Mouse (Mus musculus) mouse embryonic stem cell (cell line): Measurements from ENCODE around the gene Specc1.

Experiments
- in situ Hi-C, 2 experiments: fragments of 300-500 bp; cut with MboI; formaldehyde crosslinking; loops; 1 replicate in 1 of 2; 3 replicates in 1 of 2; pipeline ENCODE4 v1.14.3; 2019 to 2020; ENCODE audit warnings: low sequenced_read_pairs in 2 of 2, low pct_unique_long_range_greater_than_20kb in 1 of 2, mixed read lengths in 1 of 2; ENCODE audit not compliant: unreplicated experiment in 1 of 2

The Specc1 gene

DNA sequence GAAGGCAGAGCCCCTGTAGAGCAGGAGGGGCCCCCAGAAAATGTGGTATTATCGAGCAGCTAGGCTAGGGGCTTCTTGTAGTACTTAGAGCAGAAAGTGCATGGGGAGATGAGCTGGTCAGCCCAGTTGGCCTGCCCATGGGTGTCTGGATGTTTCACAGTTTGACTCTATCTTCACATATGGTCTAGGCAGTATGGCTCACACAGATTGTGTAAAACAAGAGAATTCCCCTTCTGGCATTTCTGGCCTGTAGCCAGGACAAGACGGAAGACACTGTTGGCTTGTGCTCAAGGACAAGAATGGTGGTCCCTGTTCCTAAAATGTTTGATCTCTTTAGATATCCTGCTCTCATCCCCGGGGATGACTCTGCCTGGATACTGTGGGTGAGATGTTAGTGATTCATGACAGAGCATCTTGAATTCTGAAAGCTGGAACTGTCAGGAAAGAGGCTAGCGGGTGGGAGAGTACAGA lies 69.8 kb downstream of the Specc1 start:
- in situ Hi-C loops, result no loop called here

DNA sequence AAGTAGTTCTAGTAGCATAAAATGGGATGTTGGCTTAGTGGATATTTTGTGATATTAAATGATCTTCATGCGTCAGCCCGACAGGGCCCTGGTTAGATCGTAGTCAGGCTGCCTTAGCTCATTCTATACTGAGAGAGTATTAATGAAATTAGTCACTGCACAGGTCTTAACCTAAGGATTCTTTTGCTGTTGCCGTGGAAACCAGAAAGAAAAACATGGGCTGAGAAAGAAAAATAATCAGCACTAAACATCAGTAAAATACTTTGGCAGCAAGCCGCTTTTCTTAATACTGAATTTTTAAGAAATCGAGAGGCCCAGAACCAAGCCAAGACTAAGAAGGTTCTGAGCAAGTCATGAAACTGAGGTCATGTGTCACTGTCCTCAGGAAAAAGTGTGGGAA lies 70.7 kb downstream of the Specc1 start:
- in situ Hi-C loops, result no loop called here

DNA sequence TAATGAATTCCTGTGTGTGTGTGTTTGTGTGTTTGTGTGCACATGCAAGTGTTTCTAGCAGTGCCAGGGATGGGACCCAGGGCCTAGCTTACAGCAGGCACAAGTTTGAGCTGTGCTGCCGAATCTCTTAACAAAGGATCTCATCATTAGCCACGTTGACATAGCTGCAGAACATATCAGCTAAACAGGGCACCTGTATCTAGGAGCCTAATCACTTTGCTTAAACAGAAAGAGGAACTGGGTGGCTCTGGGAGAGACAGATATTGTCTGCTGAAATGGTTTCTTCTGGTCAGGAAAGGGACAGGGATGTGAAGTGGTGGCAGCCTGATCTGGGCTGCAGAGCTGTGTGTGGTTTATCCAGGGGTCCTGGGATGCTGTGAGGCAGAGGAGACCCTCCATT lies 71.1 kb downstream of the Specc1 start:
- in situ Hi-C loops, result no loop called here

DNA sequence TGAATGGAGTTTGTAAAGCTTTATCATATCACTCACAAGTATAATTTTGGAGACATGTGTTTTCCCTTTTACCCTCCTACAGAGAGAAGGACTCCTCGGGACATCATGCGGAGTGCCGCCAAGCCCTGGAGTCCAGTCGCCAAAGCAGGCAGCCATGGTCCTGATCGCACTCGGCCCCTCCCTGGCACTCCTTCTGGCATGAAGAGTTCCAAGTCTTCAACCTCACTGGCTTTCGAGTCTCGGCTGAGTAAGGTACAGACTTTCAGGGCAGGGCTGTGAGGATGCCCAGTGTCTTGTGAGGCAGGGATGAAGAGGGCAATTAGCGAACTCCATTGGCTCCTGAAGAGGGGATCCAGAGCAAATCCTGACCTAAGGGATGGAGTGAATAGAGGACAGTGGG lies 72.6 kb downstream of the Specc1 start:
- in situ Hi-C loops, result no loop called here

DNA sequence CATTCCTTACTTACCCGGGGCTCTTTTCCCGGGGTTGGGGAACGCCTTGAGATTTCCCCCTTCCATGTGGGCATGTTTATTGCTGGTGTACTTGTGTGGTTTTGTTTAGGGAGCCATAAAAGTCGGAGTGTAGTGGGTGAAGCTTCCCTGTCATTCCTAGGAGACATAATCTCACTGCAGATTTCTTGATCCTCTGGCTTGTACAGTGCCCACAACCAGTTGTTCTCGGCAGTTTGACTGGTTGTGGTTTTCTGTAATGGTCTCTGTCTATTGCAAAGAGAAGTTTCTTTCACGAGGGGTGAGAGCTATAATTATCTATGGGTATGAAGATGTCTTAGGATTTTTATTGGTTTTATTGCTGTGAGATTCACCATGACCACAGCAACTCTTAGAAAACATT lies 78.0 kb downstream of the Specc1 start:
- in situ Hi-C loops, result no loop called here

DNA sequence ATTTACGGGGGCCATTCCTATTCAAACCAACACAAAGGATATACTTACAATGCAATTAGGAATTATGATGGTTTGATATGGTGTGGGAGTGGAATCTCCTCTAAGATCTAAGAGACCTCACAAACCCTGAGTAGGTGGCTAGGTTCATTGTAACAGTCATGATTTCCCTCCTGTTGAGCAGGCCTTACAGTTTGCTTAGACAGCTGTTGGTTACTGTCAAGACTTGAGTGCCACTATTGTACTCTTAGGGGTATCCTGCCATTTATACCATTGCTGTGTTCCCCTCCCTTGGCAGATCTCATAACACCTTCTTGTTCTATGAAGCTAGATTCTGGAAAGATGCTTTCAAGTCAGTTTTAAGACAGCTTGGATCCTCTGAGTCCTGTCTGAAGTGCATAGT lies 78.7 kb downstream of the Specc1 start:
- in situ Hi-C loops, result no loop called here

DNA sequence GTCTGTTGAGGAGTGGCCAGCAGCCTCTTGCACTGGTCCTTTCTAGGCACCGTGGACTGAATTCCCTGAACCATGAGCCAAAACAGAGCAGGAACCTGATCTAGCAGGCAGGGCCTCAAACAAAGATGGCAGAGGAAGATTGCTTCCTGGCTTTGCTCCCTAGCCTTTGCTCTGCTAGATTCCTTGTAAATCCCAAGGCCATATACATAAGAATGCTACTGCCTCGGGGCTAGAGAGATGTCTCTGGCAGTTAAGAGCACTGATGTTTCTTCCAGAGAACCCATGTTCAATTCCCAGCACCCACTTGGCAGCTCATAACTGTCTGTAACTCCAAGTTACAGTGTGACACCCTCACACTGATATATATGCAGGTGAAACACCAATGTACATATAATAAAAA lies 83.6 kb downstream of the Specc1 start:
- in situ Hi-C loops, result no loop called here

DNA sequence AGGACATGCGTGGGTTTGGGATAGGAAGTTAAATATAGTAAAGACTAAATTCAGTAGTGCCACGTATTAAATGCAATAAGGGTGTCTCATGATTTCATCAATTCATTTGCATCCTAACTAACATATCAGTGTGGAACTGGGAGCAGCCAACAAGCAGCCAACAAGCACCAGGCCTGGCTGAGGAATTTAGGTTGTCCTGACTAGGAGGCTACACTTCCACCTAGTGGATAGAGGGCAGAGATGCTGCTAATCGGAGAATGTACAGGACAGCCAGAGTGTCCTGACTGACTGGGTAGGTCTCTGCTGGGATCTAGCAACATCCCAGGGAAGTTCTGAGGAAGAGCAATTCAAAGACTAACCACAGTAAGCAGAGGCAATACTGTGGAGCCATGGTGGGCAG lies 88.1 kb downstream of the Specc1 start:
- in situ Hi-C loops, result loop anchor here in 1 of 2 experiments (5.0 kb wide), 2 partner anchors 83 to 233 kb away; no protein-coding TSS in a partner anchor

DNA sequence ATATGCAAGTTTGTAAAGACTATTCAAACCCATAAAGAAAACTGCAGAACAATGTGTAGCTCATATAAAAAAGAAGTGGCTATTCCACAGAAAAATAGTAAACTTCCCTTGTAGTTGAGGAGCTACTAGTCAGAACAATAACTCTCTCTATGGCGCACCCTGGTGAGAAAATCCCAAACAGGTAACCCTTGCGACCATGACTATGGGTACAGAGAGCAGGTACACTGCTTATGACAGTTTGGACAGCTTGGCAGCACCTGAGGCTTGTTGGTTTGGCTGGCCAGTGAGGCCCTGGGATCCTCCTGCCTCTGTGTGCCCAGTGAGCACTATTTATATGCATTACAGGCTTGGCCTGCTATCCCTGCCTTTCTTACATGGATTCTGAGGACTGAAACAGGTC lies 89.4 kb downstream of the Specc1 start:
- in situ Hi-C loops, result loop anchor here in 1 of 2 experiments (5.0 kb wide), 2 partner anchors 81 to 231 kb away; no protein-coding TSS in a partner anchor

DNA sequence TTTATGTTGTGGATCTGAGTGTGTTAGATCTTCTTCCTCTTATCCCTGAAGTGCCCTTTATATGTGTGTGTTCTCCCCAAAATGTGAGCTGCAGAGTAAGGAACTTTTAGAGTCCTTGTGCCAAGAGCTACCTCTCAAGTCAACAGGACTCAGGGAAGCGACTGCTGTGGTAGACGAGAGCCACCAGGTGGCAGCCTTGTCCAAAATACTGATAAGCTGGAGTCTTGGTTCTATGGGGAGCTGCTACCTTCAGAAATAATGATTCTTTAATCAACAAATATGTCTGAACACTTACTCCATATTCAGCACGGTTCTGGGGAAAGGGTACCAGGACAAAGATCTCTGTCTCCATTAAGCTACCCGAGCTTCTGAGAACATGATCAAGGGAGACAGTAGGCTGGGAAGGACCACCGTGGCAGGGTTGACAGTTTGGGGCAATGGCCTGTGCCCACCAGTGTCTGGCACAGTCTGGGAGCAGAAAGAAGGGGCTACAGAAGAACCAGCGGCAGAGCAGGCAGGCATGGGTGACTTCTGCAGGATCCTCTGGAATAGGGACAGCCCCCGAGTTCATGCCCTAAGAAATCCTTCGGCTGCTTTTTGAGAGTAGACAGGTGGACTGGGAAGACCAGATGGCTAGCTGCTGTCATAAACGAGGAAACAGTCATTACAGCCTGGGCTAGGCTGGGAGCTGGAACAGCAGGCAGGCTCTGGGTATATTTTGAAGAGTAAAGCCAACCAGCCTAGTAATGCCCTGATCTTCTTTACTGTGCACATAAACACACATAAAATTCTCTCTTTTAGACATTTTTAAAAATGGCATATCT lies 91.5 kb downstream of the Specc1 start:
- in situ Hi-C loops, result loop anchor here in 1 of 2 experiments (5.0 kb wide), 2 partner anchors 79 to 229 kb away; no protein-coding TSS in a partner anchor

DNA sequence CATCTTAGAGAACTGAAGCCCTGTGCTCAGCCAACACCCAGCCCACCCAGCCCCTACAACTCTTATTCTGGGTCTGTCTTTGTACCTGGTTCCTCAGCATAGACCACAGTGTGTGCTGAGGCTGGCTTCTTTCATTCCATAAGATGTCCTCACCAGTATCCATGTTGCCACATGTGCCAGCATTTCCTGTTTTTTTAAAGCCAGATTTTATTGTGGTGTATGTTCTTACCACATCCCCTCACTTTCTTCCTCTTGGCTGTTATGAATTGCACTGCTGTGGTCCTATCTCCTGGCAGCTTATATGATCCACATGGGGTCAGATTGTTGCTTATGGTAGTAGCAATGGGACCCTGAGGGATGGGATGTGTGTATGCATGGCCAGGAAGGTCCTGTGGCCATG lies 92.6 kb downstream of the Specc1 start:
- in situ Hi-C loops, result loop anchor here in 1 of 2 experiments (5.0 kb wide), 2 partner anchors 78 to 228 kb away; no protein-coding TSS in a partner anchor

DNA sequence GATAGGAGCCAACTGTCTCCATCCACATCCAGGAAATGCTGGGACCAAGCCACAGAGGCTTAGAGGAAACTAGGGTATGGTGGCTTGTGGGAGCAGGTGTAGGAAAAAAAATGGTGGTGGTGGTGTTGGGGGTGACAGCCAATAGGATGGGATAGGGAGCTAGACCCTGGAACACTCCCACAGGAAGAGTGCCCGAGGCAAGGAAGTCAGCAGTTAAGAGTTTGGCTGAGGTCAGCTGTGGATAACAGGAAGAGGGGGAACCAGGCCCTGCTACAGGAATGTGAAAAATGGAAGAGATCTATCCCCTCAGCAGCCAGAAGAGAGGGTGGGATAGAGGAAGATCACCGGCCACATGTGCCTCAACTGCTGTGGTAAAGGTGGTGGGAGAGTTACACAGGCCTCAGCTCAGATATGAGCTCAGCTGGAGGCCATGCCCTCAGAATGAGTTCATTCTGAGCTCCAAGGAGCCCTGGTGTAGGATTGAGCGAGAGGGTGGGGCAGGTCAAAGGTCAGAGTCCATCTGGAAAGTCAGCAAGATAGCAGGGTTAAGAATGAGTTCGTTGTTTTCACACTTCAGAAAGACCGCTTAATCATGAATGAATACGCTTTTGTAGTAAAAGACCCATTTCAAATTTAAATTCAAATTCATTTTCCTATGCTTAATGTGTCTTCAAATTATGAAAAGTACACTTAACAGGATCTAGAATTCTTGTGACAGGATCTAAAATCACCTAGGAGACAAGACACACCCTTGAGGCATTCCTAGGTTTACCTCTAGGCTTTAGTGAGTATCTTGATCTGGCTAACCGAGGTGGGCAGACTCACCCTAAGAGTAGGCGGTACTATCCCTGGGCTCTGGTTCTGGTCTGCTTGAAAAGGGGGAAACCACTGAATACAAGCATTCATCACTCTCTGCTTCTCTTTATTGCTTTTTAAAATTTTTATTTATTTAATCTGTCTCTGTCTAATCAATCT lies 94.1 kb downstream of the Specc1 start:
- in situ Hi-C loops, result loop anchor here in 1 of 2 experiments (5.0 kb wide), 1 partner anchor 212 kb away; no protein-coding TSS in a partner anchor

DNA sequence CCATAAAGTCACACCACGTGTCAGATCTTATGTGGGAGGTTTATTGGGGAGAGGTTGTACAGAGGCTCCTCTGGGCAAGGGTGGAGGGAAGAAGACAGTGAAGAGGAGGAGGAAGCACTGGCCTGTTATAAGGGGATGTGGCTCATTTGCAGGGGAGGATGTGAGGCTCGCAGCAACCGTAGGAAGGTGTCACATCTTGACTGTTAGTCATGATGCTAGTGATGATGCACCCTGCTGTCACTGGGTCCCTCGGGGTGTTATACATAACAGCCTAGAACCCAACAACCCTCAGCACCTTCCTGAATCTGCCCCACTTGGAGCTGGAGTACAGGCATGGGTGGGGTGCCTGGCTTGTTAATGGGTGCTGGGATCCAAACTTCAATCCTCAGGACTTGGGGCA lies 94.9 kb downstream of the Specc1 start:
- in situ Hi-C loops, result loop anchor here in 1 of 2 experiments (5.0 kb wide), 1 partner anchor 211 kb away; no protein-coding TSS in a partner anchor

DNA sequence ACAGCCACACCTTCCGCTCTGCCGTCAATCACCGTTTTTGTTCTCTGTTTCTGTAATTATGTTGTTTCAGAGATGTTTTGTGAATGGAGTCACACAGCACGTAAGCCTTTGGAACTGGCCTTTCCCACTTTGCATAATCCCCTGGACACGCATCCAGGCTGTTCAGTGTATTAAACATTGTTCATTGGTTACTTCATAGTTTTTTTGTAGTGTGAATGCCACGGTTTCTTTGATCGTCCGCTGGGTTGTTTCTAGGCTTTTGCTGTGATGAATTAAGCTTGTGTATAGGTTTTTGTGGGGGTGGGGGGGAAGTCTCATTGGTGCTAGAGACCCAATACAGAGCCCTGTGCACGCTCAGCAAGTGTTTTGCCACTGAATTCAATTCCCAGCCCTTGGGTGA lies 97.4 kb downstream of the Specc1 start:
- in situ Hi-C loops, result loop anchor here in 1 of 2 experiments (5.0 kb wide), 1 partner anchor 208 kb away; no protein-coding TSS in a partner anchor

DNA sequence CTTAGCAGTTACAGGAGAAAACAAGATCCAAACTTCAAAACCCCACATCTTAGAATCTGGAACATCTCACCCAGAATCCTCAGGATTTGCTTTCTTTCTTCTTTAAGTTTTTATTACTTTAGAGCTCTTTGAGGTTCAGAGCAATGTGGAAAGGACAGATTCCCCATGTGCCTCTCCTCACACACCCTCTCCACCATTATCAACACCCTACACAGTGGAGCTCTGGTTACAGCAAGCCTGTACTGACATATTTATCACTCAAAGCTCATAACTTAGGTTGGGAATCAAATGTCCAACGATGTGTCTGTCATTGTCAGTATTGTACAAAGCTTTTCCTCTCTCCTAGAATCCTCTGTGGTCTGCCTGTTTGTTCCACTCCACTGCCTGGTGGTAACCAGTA lies 108.0 kb downstream of the Specc1 start:
- in situ Hi-C loops, result no loop called here

DNA sequence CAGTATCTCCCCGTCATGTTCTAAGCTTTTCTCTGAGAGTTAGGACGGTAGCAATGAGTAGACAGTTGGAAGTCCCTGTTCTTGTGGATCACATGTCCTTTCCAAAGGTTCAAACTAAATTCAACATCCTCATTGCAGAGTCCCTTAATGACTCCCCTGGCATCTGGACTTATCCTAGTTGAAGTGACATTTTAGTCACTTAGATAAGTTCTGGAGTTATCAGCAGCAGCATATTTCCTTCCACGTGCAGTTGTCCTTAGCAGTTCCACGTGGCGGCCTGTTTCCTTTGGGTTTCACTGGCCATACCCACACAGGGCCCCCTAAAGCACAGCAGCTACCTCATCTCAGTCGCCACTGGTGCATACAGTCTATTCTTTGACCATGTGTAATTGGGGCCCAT lies 109.1 kb downstream of the Specc1 start:
- in situ Hi-C loops, result no loop called here

DNA sequence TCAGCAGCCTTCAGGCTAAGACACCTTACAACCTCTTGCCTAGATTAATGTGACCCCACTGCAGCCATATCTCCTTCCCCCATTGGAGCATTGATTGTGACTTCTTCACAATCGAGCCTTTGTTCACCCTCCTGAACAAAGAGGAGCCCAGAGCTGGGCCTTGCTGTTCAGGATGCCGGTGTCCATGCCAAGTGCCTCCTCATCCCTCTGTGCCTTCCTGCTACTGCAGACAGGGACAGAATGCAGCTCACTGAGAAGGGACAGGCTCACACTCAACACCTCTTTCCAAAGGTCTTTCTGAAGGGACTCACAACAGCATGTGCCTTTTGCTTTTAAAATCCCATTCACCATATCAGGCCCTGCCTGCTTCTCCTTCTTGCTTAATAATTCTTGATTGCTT lies 113.0 kb downstream of the Specc1 start:
- in situ Hi-C loops, result no loop called here

DNA sequence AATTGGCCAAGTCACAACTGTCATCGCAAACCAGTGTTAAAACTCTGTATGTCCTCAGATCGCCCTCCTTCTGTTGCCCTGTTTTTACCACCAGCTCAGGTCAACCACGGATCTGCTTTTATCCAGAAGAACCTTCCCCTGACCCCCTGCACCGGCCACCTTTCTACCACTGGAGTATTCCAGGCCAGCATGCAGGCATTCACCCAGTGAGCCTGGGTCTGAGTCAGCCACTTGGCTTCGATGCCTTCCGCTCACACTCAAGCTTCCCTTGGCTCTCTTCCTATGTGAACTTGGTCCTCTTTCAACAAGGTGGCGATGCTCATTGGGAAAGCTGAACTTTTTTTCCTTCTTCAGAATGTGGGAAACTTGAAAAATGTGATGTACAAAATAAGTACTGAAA lies 113.6 kb downstream of the Specc1 start:
- in situ Hi-C loops, result no loop called here

DNA sequence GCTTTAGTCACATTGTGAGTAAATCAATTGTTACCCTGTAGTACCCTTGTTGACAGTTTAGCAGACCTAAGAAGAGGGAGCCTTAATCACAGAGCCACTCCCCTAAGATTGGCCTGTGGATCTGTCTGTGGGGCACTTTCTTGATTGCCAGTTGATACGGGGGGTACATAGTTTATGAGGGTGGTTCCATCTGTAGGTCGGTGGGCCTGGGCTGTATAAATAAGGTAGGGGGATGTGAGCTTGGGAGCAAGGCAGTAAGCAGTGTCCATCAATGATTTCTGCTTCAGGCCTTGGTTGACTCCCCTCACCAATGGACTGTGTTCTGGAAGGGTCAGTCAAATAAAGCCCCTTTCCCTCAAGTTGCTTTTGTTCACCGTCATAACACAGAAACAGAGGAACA lies 115.8 kb downstream of the Specc1 start:
- in situ Hi-C loops, result no loop called here
